ENCODE assay signal across 36 mouse cellular contexts in genomic region chr4:63314063-63314462, GRCm38 (mm10). TPM values are rescaled to one million over a fixed set of nuclear protein-coding genes. Genes with fewer than 3 reads are reported as not detected.
"Had no signal": no experiment of that assay in that cellular context is flagged by ENCODE, and none has a peak within 500 bp of the region (broad histone marks: within the 10 kb centered on the region; RNA-seq: fewer than 3 reads in every experiment).

No protein-coding gene starts in this region.

- H3K9ac ChIP-seq: heart, embryonic 13.5 days; heart, embryonic 15.5 days; hindbrain, embryonic 14.5 days; kidney, embryonic 15.5 days; limb, embryonic 12.5 days; liver, embryonic 12.5 days had no signal

- H3K27ac ChIP-seq: heart, adult 2 months; heart, embryonic 13.5 days; heart, embryonic 15.5 days; hindbrain, embryonic 14.5 days; kidney, embryonic 15.5 days; kidney, postnatal 0 days; limb, embryonic 12.5 days; liver, embryonic 12.5 days had no signal

- H3K4me3 ChIP-seq: heart, adult 2 months; heart, embryonic 13.5 days; heart, embryonic 15.5 days; kidney, embryonic 15.5 days; limb, embryonic 12.5 days; liver, embryonic 12.5 days had no signal

- H3K27me3 ChIP-seq: heart, embryonic 15.5 days; kidney, embryonic 15.5 days; limb, embryonic 12.5 days; liver, embryonic 12.5 days had no signal

- H3K4me1 ChIP-seq: kidney, embryonic 15.5 days; limb, embryonic 12.5 days; liver, embryonic 12.5 days had no signal

- H3K36me3 ChIP-seq: heart, embryonic 15.5 days had no signal

- ATAC-seq: forebrain, embryonic 16.5 days; hindbrain, embryonic 16.5 days; liver, embryonic 12.5 days had no signal

- DNase-seq: gastrocnemius, postnatal 10 days; heart, adult 2 months; heart, postnatal 14 days; heart, postnatal 36 days; kidney, adult 11 months; kidney, adult 2 months; kidney, adult 9 months; kidney, postnatal 14 days; kidney, postnatal 36 days; layer of hippocampus, adult 9-11 months; layer of hippocampus, postnatal 36 days; left cerebral cortex, postnatal 4 days had no signal

- H3K9me3 ChIP-seq: heart, embryonic 13.5 days; heart, embryonic 15.5 days; kidney, embryonic 15.5 days; limb, embryonic 12.5 days; liver, embryonic 12.5 days had no signal

- H3K4me2 ChIP-seq: heart, embryonic 11.5 days; heart, embryonic 13.5 days; heart, embryonic 15.5 days; hindbrain, embryonic 14.5 days; kidney, embryonic 15.5 days; limb, embryonic 12.5 days; liver, embryonic 12.5 days had no signal

RNA-seq across cellular contexts. Expression of gene Orm1, which starts 30.3 kb away (rescaled TPM):
- total RNA-seq: layer of hippocampus, adult 18-20 months; layer of hippocampus, adult 8-10 months; layer of hippocampus, postnatal 14 days; layer of hippocampus, postnatal 36 days; left cerebral cortex, adult 18-20 months; left cerebral cortex, adult 8-10 months; left cerebral cortex, postnatal 10 days; left cerebral cortex, postnatal 25 days; left cerebral cortex, postnatal 4 days had no signal
- polyA plus RNA-seq: forebrain, embryonic 16.5 days; heart, embryonic 11.5 days; heart, embryonic 13.5 days; heart, embryonic 15.5 days; heart, postnatal 0 days; hindbrain, embryonic 11.5 days; hindbrain, embryonic 14.5 days; hindbrain, embryonic 16.5 days; intestine, embryonic 14.5 days; kidney, embryonic 15.5 days; kidney, postnatal 0 days; limb, embryonic 12.5 days; liver, embryonic 12.5 days had no signal

RNA-seq across cellular contexts. Expression of gene Orm3, which starts 41.9 kb away (rescaled TPM):
- total RNA-seq: gastrocnemius, adult 18-20 months; gastrocnemius, postnatal 10 days; gastrocnemius, postnatal 36 days; hematopoietic stem cell, adult 5-6 weeks; layer of hippocampus, adult 18-20 months; layer of hippocampus, adult 8-10 months; layer of hippocampus, postnatal 14 days; layer of hippocampus, postnatal 36 days; left cerebral cortex, adult 18-20 months; left cerebral cortex, adult 8-10 months; left cerebral cortex, postnatal 10 days; left cerebral cortex, postnatal 25 days; left cerebral cortex, postnatal 4 days had no signal
- polyA plus RNA-seq: forebrain, embryonic 16.5 days; heart, adult 2 months; heart, embryonic 11.5 days; heart, embryonic 13.5 days; heart, embryonic 15.5 days; heart, postnatal 0 days; hindbrain, embryonic 11.5 days; hindbrain, embryonic 14.5 days; hindbrain, embryonic 16.5 days; intestine, embryonic 14.5 days; kidney, embryonic 15.5 days; kidney, postnatal 0 days; limb, embryonic 12.5 days; limb, embryonic 14.5 days; liver, embryonic 12.5 days had no signal

RNA-seq across cellular contexts. Expression of gene Orm2, which starts 48.2 kb away (rescaled TPM):
- total RNA-seq: heart, adult 2 months; heart, postnatal 36 days; hematopoietic stem cell, adult 5-6 weeks; layer of hippocampus, adult 18-20 months; layer of hippocampus, adult 8-10 months; layer of hippocampus, postnatal 14 days; layer of hippocampus, postnatal 36 days; left cerebral cortex, adult 18-20 months; left cerebral cortex, adult 8-10 months; left cerebral cortex, postnatal 10 days; left cerebral cortex, postnatal 25 days; left cerebral cortex, postnatal 4 days had no signal
- polyA plus RNA-seq: forebrain, embryonic 16.5 days; heart, adult 2 months; heart, embryonic 11.5 days; heart, embryonic 13.5 days; heart, embryonic 15.5 days; heart, postnatal 0 days; hindbrain, embryonic 11.5 days; hindbrain, embryonic 14.5 days; hindbrain, embryonic 16.5 days; intestine, embryonic 14.5 days; kidney, adult 2 months; kidney, embryonic 15.5 days; kidney, postnatal 0 days; limb, embryonic 12.5 days; limb, embryonic 14.5 days; liver, embryonic 12.5 days had no signal
